ENCODE assay signal across 23 mouse cellular contexts in genomic region chr2:34553580-34554231, GRCm38 (mm10).
DNase-seq lines count a peak whose midpoint lies in the region; ATAC-seq lines count a peak whose summit lies in the region.
"Had no signal": no experiment of that assay in that cellular context is flagged by ENCODE, and none has a peak within 500 bp of the region (broad histone marks: within the 10 kb centered on the region; RNA-seq: fewer than 3 reads in every experiment).

No protein-coding gene starts in this region.

- no peak overlapping the region for H3K4me3 ChIP-seq in lung, embryonic 15.5 days
- no peak overlapping the region for H3K4me3 ChIP-seq in stomach, embryonic 15.5 days (replicated peaks)
- H3K4me3 ChIP-seq: embryonic facial prominence, embryonic 10.5 days; forebrain, embryonic 13.5 days; left cerebral cortex, adult 2 months; limb, embryonic 12.5 days; neural tube, embryonic 12.5 days had no signal

- peak; percentile 52; the same call in 1 of the 2 replicates for ATAC-seq in lung, embryonic 15.5 days (ENCODE audit: borderline replicate concordance, extremely low read depth, low FRiP score, low TSS enrichment)
- no peak for ATAC-seq in stomach, embryonic 15.5 days (ENCODE audit: insufficient read depth, low FRiP score, low read depth)
- ATAC-seq: forebrain, embryonic 13.5 days; lung, postnatal 0 days had no signal

- H3K27ac ChIP-seq in lung, embryonic 15.5 days = peak overlapping the region; percentile 11; the same call in 1 of the 2 replicates
- H3K27ac ChIP-seq in stomach, embryonic 15.5 days = peak overlapping the region; percentile 58
- H3K27ac ChIP-seq: embryonic facial prominence, embryonic 10.5 days; forebrain, embryonic 13.5 days; hindbrain, embryonic 14.5 days; left cerebral cortex, adult 2 months; limb, embryonic 12.5 days; neural tube, embryonic 12.5 days had no signal

- intact Hi-C loops in gastrocnemius, postnatal 14 days (cut with DNase I; ENCODE audit: low total_unique reads) = no loop called here

- 38% methylated on average over 6 of the region's 6 CpGs for WGBS in lung, embryonic 15.5 days
- 48% methylated on average over 6 of the region's 6 CpGs for WGBS in stomach, embryonic 15.5 days

- no peaks in the 10 kb centered on the region for H3K27me3 ChIP-seq in lung, embryonic 15.5 days
- H3K27me3 ChIP-seq in stomach, embryonic 15.5 days (replicated peaks) = no peaks in the 10 kb centered on the region
- H3K27me3 ChIP-seq: forebrain, embryonic 13.5 days; neural tube, embryonic 12.5 days had no signal

- no peak overlapping the region for H3K9ac ChIP-seq in lung, embryonic 15.5 days
- no peak overlapping the region for H3K9ac ChIP-seq in stomach, embryonic 15.5 days
- H3K9ac ChIP-seq: forebrain, embryonic 13.5 days; hindbrain, embryonic 14.5 days; limb, embryonic 12.5 days; neural tube, embryonic 12.5 days had no signal

- no peaks in the 10 kb centered on the region for H3K9me3 ChIP-seq in lung, embryonic 15.5 days
- H3K9me3 ChIP-seq in stomach, embryonic 15.5 days = no peaks in the 10 kb centered on the region
- H3K9me3 ChIP-seq: embryonic facial prominence, embryonic 10.5 days; forebrain, embryonic 13.5 days; limb, embryonic 12.5 days; neural tube, embryonic 12.5 days had no signal

- no peak overlapping the region for H3K4me2 ChIP-seq in lung, embryonic 15.5 days
- no peak overlapping the region for H3K4me2 ChIP-seq in stomach, embryonic 15.5 days
- H3K4me2 ChIP-seq: forebrain, embryonic 13.5 days; hindbrain, embryonic 14.5 days; limb, embryonic 12.5 days; midbrain, embryonic 11.5 days; neural tube, embryonic 12.5 days had no signal

- peak; percentile 10 for DNase-seq in gastrocnemius, postnatal 14 days
- no peak for DNase-seq in gastrocnemius, postnatal 4 days (ENCODE audit: low spot score in 2 of 2)
- no peak for DNase-seq in lung, postnatal 25 days (ENCODE audit: low spot score)
- DNase-seq in heart, postnatal 4 days = peak; percentile 19
- DNase-seq in frontal cortex, adult 2 months (ENCODE audit: extremely low spot score in 1 of 2, low spot score in 1 of 2) = no peak
- no peak for DNase-seq in right cerebral cortex, postnatal 4 days
- DNase-seq: adrenal gland, adult 2 months; cerebellum, adult 11 months; cerebellum, postnatal 36 days; kidney, adult 18-20 months; kidney, postnatal 14 days; right cerebral cortex, postnatal 14 days; thymus, adult 18-20 months had no signal

- H3K36me3 ChIP-seq in lung, embryonic 15.5 days = no peaks in the 10 kb centered on the region
- no peaks in the 10 kb centered on the region for H3K36me3 ChIP-seq in stomach, embryonic 15.5 days
- H3K36me3 ChIP-seq: embryonic facial prominence, embryonic 10.5 days; neural tube, embryonic 12.5 days had no signal

- H3K4me1 ChIP-seq in lung, embryonic 15.5 days = peaks cover 34% of the 10 kb centered on the region
- H3K4me1 ChIP-seq in stomach, embryonic 15.5 days = peaks cover 22% of the 10 kb centered on the region
- H3K4me1 ChIP-seq: forebrain, embryonic 13.5 days had no signal

Comparison
In these comparisons a context has a peak if more than half of its experiments do, and no peak if none do; other contexts are left out.
1. DNase-seq: peak in gastrocnemius, postnatal 14 days (single experiment) and heart, postnatal 4 days (single experiment); none in gastrocnemius, postnatal 4 days (0 of 2), lung, postnatal 25 days (single experiment), frontal cortex, adult 2 months (0 of 2) and right cerebral cortex, postnatal 4 days (single experiment).